In the genomic region with DNA sequence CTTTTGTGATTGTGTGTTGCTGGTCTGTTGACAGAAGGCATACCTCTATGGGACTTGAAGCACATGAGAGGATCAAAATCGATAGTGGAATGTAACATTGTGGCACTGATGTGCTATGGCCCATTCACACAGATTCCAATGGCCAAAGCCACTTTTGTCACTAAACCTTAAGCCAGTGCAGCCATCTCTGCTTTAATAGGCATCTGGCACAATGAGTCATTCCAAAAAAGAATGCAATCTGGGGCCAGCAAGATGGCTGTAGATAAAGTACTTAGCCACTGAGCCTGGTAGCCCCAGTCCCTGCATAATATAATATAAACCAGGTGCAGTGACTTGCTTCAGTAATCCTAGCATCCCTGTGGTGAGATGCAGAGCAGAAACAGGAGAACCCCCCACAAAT, we compare ENCODE assay signal across 29 mouse cellular contexts. TPM values are rescaled to one million over a fixed set of nuclear protein-coding genes. Genes with fewer than 3 reads are reported as not detected.
DNase-seq lines count a peak whose midpoint lies in the region; ATAC-seq and TF ChIP-seq lines count a peak whose summit lies in the region.
"Had no signal": no experiment of that assay in that cellular context is flagged by ENCODE, and none has a peak within 500 bp of the region (broad histone marks: within the 10 kb centered on the region; RNA-seq: fewer than 3 reads in every experiment).

No protein-coding gene starts in this region.

- 89% methylated on average over 1 of the region's 1 CpGs for WGBS in forebrain, postnatal 0 days
- WGBS in lung, postnatal 0 days: 63% methylated on average over 1 of the region's 1 CpGs

- 0 out of 2 replicates have a peak, but pooled peaks have one; percentile 22 for TF ChIP-seq POLR2A in embryonic fibroblast, embryonic 13.5 days (IDR thresholded peaks at IDR 0.05; ENCODE audit: low read depth, low read length)

- H3K9ac ChIP-seq in forebrain, postnatal 0 days: no peak overlapping the region
- H3K9ac ChIP-seq in lung, postnatal 0 days (replicated peaks; ENCODE audit: low read depth): no peak overlapping the region
- H3K9ac ChIP-seq: embryonic facial prominence, embryonic 13.5 days; heart, embryonic 15.5 days; hindbrain, embryonic 15.5 days had no signal

- no peak for ATAC-seq in forebrain, postnatal 0 days
- no peak for ATAC-seq in lung, postnatal 0 days
- ATAC-seq: activated CD4-positive, CD25-positive, alpha-beta regulatory T cell, adult 4 months; CD4-positive, CD25-positive, alpha-beta regulatory T cell, adult 4 months; forebrain, embryonic 14.5 days; intestine, embryonic 16.5 days; Patski had no signal

- DNase-seq in embryo, embryonic 11 days: peak; percentile 4
- DNase-seq in embryo, embryonic 9.5 days (ENCODE audit: extremely low spot score): no peak
- peak; percentile 81 for DNase-seq in MN1 (ENCODE audit: low spot score)
- no peak for DNase-seq in forebrain, postnatal 0 days
- DNase-seq in cerebellum, adult 11-12 months: no peak
- DNase-seq in lung, postnatal 0 days (ENCODE audit: low spot score): no peak
- DNase-seq: adrenal gland, postnatal 14 days; B cell, adult 2 months; cerebellum, adult 18-20 months; cerebellum, adult 9-11 months; cerebellum, postnatal 36 days; gastrocnemius, postnatal 14 days; heart, adult 2 months; heart, postnatal 14 days; kidney, adult 8-10 months had no signal

- 0 out of 2 replicates have a peak overlapping the region, but pooled peaks have one; percentile 21 for H3K27ac ChIP-seq in embryonic fibroblast, embryonic 13.5 days (ENCODE audit: insufficient read depth, low read length)
- H3K27ac ChIP-seq in forebrain, postnatal 0 days (ENCODE audit: low read depth, low read length): no peak overlapping the region
- H3K27ac ChIP-seq in lung, postnatal 0 days (ENCODE audit: low read length): no peak overlapping the region
- H3K27ac ChIP-seq: embryonic facial prominence, embryonic 13.5 days; forebrain, embryonic 10.5 days; heart, adult 2 months; heart, embryonic 15.5 days; hindbrain, embryonic 10.5 days; hindbrain, embryonic 15.5 days had no signal

- H3K4me2 ChIP-seq in forebrain, postnatal 0 days (ENCODE audit: low read depth): no peak overlapping the region
- H3K4me2 ChIP-seq in lung, postnatal 0 days (replicated peaks; ENCODE audit: low read depth, low read length): no peak overlapping the region
- H3K4me2 ChIP-seq: embryonic facial prominence, embryonic 13.5 days; heart, embryonic 11.5 days; heart, embryonic 15.5 days had no signal

- no peaks in the 10 kb centered on the region for H3K9me3 ChIP-seq in forebrain, postnatal 0 days (ENCODE audit: low read length)
- no peaks in the 10 kb centered on the region for H3K9me3 ChIP-seq in lung, postnatal 0 days (ENCODE audit: low read length)
- H3K9me3 ChIP-seq: embryonic facial prominence, embryonic 13.5 days; forebrain, embryonic 10.5 days; G1E; heart, embryonic 15.5 days; hindbrain, embryonic 10.5 days; hindbrain, embryonic 15.5 days had no signal

- H3K36me3 ChIP-seq in forebrain, postnatal 0 days (ENCODE audit: insufficient read depth): no peaks in the 10 kb centered on the region
- no peaks in the 10 kb centered on the region for H3K36me3 ChIP-seq in lung, postnatal 0 days (ENCODE audit: insufficient read depth, low read length)
- H3K36me3 ChIP-seq: embryonic facial prominence, embryonic 13.5 days; forebrain, embryonic 10.5 days; heart, embryonic 15.5 days; hindbrain, embryonic 10.5 days; hindbrain, embryonic 15.5 days had no signal

- no peak for TF ChIP-seq CTCF in embryonic fibroblast, embryonic 13.5 days (IDR thresholded peaks at IDR 0.05; ENCODE audit: borderline replicate concordance, insufficient read depth, low read length)
- TF ChIP-seq CTCF in forebrain, postnatal 0 days (IDR thresholded peaks at IDR 0.05; ENCODE audit: low read depth): no peak
- TF ChIP-seq CTCF in lung, postnatal 0 days (IDR thresholded peaks at IDR 0.05): no peak

- TF ChIP-seq EP300 in lung, postnatal 0 days (IDR thresholded peaks at IDR 0.05): no peak

- no peaks in the 10 kb centered on the region for H3K27me3 ChIP-seq in forebrain, postnatal 0 days (ENCODE audit: insufficient read depth, low read length)
- no peaks in the 10 kb centered on the region for H3K27me3 ChIP-seq in lung, postnatal 0 days (replicated peaks; ENCODE audit: insufficient read depth, low read length)
- H3K27me3 ChIP-seq: hindbrain, embryonic 15.5 days; Patski had no signal

- H3K4me1 ChIP-seq in embryonic fibroblast, embryonic 13.5 days (ENCODE audit: control insufficient read depth, insufficient read depth, low read length): peaks cover 9% of the 10 kb centered on the region; the same call in 1 of the 2 replicates
- peaks cover 4% of the 10 kb centered on the region; the same call in 1 of the 2 replicates for H3K4me1 ChIP-seq in forebrain, postnatal 0 days (ENCODE audit: insufficient read depth)
- H3K4me1 ChIP-seq in lung, postnatal 0 days (ENCODE audit: insufficient read depth, low read depth, low read length): peaks cover 6% of the 10 kb centered on the region; the same call in 1 of the 2 replicates

- no peak overlapping the region for H3K4me3 ChIP-seq in embryonic fibroblast, embryonic 13.5 days (ENCODE audit: insufficient read depth, low read length)
- no peak overlapping the region for H3K4me3 ChIP-seq in forebrain, postnatal 0 days (ENCODE audit: low read depth, low read length)
- H3K4me3 ChIP-seq in lung, postnatal 0 days (ENCODE audit: low read depth, low read length): no peak overlapping the region
- H3K4me3 ChIP-seq: embryonic facial prominence, embryonic 13.5 days; erythroblast, embryonic 14.5 days; forebrain, embryonic 10.5 days; heart, adult 2 months; heart, embryonic 15.5 days; hindbrain, embryonic 10.5 days had no signal

RNA-seq across cellular contexts. Expression of a gene that starts 1.7 kb away (rescaled TPM):
- polyA plus RNA-seq in embryonic fibroblast, embryonic 13.5 days (2011; ENCODE audit: insufficient read length, low read depth, missing spikeins): 96.0 and 103 TPM in 2 replicates
- 9.5 and 13.9 TPM in 2 replicates for total RNA-seq in forebrain, postnatal 0 days (2014; rRNA removed)
- 3.0 and 4.9 TPM in 2 replicates for polyA plus RNA-seq in forebrain, postnatal 0 days (2015; fragmentation: Nextera tagmentation; extraction: Ambion mirVana)
- 1.9 and 2.1 TPM in 2 replicates for polyA plus RNA-seq in lung, postnatal 0 days (2015; fragmentation: Nextera tagmentation; extraction: Ambion mirVana)

RNA-seq across cellular contexts. Expression of a gene that starts 30.0 kb away (rescaled TPM):
- polyA plus RNA-seq in embryonic fibroblast, embryonic 13.5 days (2011; ENCODE audit: insufficient read length, low read depth, missing spikeins): 38.5 and 45.1 TPM in 2 replicates
- total RNA-seq in forebrain, postnatal 0 days (2014; rRNA removed): 45.3 and 55.4 TPM in 2 replicates
- polyA plus RNA-seq in forebrain, postnatal 0 days (2015; fragmentation: Nextera tagmentation; extraction: Ambion mirVana): 7.0 and 8.0 TPM in 2 replicates
- 13.4 and 16.0 TPM in 2 replicates for polyA plus RNA-seq in lung, postnatal 0 days (2015; fragmentation: Nextera tagmentation; extraction: Ambion mirVana)

Comparison
In these comparisons a context has a peak if more than half of its experiments do, and no peak if none do; other contexts are left out.
1. DNase-seq: peak in embryo, embryonic 11 days (single experiment) and MN1 (single experiment); none in embryo, embryonic 9.5 days (single experiment), forebrain, postnatal 0 days (single experiment), cerebellum, adult 11-12 months (single experiment) and lung, postnatal 0 days (single experiment).
2. RNA of a gene that starts 1.7 kb away (polyA plus RNA-seq): 96.0 to 103 TPM in embryonic fibroblast, embryonic 13.5 days; 3.0 to 4.9 TPM in forebrain, postnatal 0 days and 1.9 to 2.1 TPM in lung, postnatal 0 days; every median in the first group is over 10 times any median in the second.